Mouse (Mus musculus): ENCODE results near the gene Scly. TPM values are rescaled to one million over a fixed set of nuclear protein-coding genes. Genes with fewer than 3 reads are reported as not detected.

Scly gene
- 51.4 TPM for polyA plus RNA-seq (2014; fragmentation: Illumina TruSeq; extraction: RNeasy Lipid Tissue Mini Kit (QIAGEN cat#74804); ENCODE audit: low read depth, low replicate concordance)

GRCm38 (mm10) chr1:91297799-91298744 is at the start of gene Scly:
Gene Scly (plus strand): TSS chr1:91298338.

GRCm38 (mm10) chr1:91249564-91250414 is 48.3 kb upstream of the Scly start, which contains the start of gene Ube2f:
Gene Ube2f (plus strand): TSS chr1:91250304.

GRCm38 (mm10) chr1:91321760-91322438 is 23.8 kb downstream of the Scly start, which contains the start of gene Espnl:
Gene Espnl (plus strand): TSS chr1:91322075.

GRCm38 (mm10) chr1:91350841-91351240 is 52.7 kb downstream of the Scly start, which contains the start of gene Klhl30:
Gene Klhl30 (plus strand): TSS chr1:91351016.

GRCm38 (mm10) chr1:91366215-91367108 is 68.3 kb downstream of the Scly start, which contains the start of gene Erfe:
Gene Erfe (plus strand): TSS chr1:91366430.

Other genes starting within 250 kb of the Scly start
- gene Rbm44, start 153.2 kb upstream of the Scly start, polyA plus RNA-seq (2014; fragmentation: Illumina TruSeq; extraction: RNeasy Lipid Tissue Mini Kit (QIAGEN cat#74804); ENCODE audit: low read depth, low replicate concordance), result not detected
- 0.48 TPM for gene Ramp1, start 118.5 kb upstream of the Scly start, polyA plus RNA-seq (2014; fragmentation: Illumina TruSeq; extraction: RNeasy Lipid Tissue Mini Kit (QIAGEN cat#74804); ENCODE audit: low read depth, low replicate concordance)
- 75.9 TPM for gene Ube2f, start 48.0 kb upstream of the Scly start, polyA plus RNA-seq (2014; fragmentation: Illumina TruSeq; extraction: RNeasy Lipid Tissue Mini Kit (QIAGEN cat#74804); ENCODE audit: low read depth, low replicate concordance)
- gene Espnl, start 23.7 kb downstream of the Scly start, polyA plus RNA-seq (2014; fragmentation: Illumina TruSeq; extraction: RNeasy Lipid Tissue Mini Kit (QIAGEN cat#74804); ENCODE audit: low read depth, low replicate concordance), result not detected
- gene Klhl30, start 52.7 kb downstream of the Scly start, polyA plus RNA-seq (2014; fragmentation: Illumina TruSeq; extraction: RNeasy Lipid Tissue Mini Kit (QIAGEN cat#74804); ENCODE audit: low read depth, low replicate concordance), result not detected
- not detected for gene Erfe, start 68.1 kb downstream of the Scly start, polyA plus RNA-seq (2014; fragmentation: Illumina TruSeq; extraction: RNeasy Lipid Tissue Mini Kit (QIAGEN cat#74804); ENCODE audit: low read depth, low replicate concordance)
- gene Ilkap, start 100.5 kb downstream of the Scly start, polyA plus RNA-seq (2014; fragmentation: Illumina TruSeq; extraction: RNeasy Lipid Tissue Mini Kit (QIAGEN cat#74804); ENCODE audit: low read depth, low replicate concordance), result 19.5 TPM
- gene Hes6, start 115.7 kb downstream of the Scly start, polyA plus RNA-seq (2014; fragmentation: Illumina TruSeq; extraction: RNeasy Lipid Tissue Mini Kit (QIAGEN cat#74804); ENCODE audit: low read depth, low replicate concordance), result 4.1 TPM
- 1.9 TPM for gene Per2, start 161.0 kb downstream of the Scly start, polyA plus RNA-seq (2014; fragmentation: Illumina TruSeq; extraction: RNeasy Lipid Tissue Mini Kit (QIAGEN cat#74804); ENCODE audit: low read depth, low replicate concordance)
- gene Traf3ip1, start 196.3 kb downstream of the Scly start, polyA plus RNA-seq (2014; fragmentation: Illumina TruSeq; extraction: RNeasy Lipid Tissue Mini Kit (QIAGEN cat#74804); ENCODE audit: low read depth, low replicate concordance), result 2.5 TPM
- 2.3 TPM for gene Asb1, start 242.2 kb downstream of the Scly start, polyA plus RNA-seq (2014; fragmentation: Illumina TruSeq; extraction: RNeasy Lipid Tissue Mini Kit (QIAGEN cat#74804); ENCODE audit: low read depth, low replicate concordance)